Mouse (Mus musculus): ENCODE results near the gene Pde1a.

DNA sequence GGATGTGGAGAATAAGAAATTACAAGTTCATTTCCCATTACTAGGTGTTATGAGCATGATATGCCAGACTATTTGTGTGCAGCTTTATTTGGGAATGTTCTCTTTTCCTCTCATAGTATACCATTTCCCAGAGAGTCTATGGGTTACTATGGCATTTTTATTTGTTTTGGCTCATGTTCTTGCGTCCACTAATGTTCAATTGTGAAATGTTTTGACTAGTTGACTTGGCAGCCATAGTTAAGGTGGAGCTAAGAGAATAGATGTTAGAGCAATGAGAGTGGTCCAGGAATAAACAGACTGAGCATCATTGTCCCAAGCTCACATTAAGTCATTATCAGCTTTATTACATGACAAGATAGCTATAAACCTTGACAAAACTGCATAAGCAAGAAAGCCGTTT is 130.8 kb downstream of the Pde1a start:
- TF ChIP-seq POLR2A (IDR thresholded peaks at IDR 0.05; ENCODE audit: low read depth, low read length), result no peak
- TF ChIP-seq CTCF (IDR thresholded peaks at IDR 0.05; ENCODE audit: extremely low read depth, insufficient read length, insufficient replicate concordance, low read depth, low read length), result no peak
